Mouse (Mus musculus) CH12.LX (cell line): Measurements from ENCODE around the gene Efna1. TPM values are rescaled to one million over a fixed set of nuclear protein-coding genes. Genes with fewer than 3 reads are reported as not detected.

Experiments
- DNase-seq: peaks from one replicate; pipeline ENCODE4 v3.0.0-alpha.2; 2013; ENCODE audit errors: extremely low read depth
- H3K27ac ChIP-seq: 2 replicates; pipeline ENCODE4 v1.5.1; 2012; ENCODE audit warnings: low read depth, mild to moderate bottlenecking, control low read depth, moderate library complexity; ENCODE audit not compliant: insufficient read depth
- H3K27me3 ChIP-seq: replicated peaks from 2 replicates; pipeline ENCODE3; 2012; ENCODE audit warnings: inconsistent platforms
- H3K36me3 ChIP-seq, 2 experiments: replicated peaks in 1 of 2; 2 replicates each; pipeline versions ENCODE3 to v1.6.1; 2012; ENCODE audit warnings: inconsistent platforms in 1 of 2, low read length in 1 of 2, mild to moderate bottlenecking in 1 of 2, mixed read lengths in 1 of 2, moderate library complexity in 1 of 2; ENCODE audit not compliant: control insufficient read depth in 1 of 2, insufficient read depth in 1 of 2
- H3K4me1 ChIP-seq, 2 experiments: 2 replicates each; pipeline ENCODE4 v1.6.1; 2012; ENCODE audit warnings: inconsistent platforms in 1 of 2, moderate library complexity in 1 of 2; ENCODE audit not compliant: insufficient read depth in 2 of 2, control insufficient read depth in 1 of 2
- H3K4me2 ChIP-seq: 2 replicates; pipeline ENCODE4 v1.6.1; 2012; ENCODE audit warnings: low read depth, mild to moderate bottlenecking, control low read depth; ENCODE audit not compliant: poor library complexity, insufficient read depth, severe bottlenecking
- H3K4me3 ChIP-seq, 3 experiments: fragments of 150-350 bp in 1 of 3; sonication (generic) in 1 of 3; replicated peaks in 1 of 3; 2 replicates each; pipeline versions ENCODE3 to v1.5.1; 2011 to 2012; ENCODE audit warnings: low read depth in 2 of 3, low read length in 2 of 3, mild to moderate bottlenecking in 2 of 3, moderate library complexity in 2 of 3, control low read depth in 1 of 3, improper control_type of control experiment in 1 of 3, inconsistent platforms in 1 of 3, mixed read lengths in 1 of 3; ENCODE audit not compliant: poor library complexity in 1 of 3
- H3K79me2 ChIP-seq: replicated peaks from 2 replicates; pipeline ENCODE4 v1.6.1; 2012; ENCODE audit warnings: mild to moderate bottlenecking, moderate library complexity; ENCODE audit not compliant: control insufficient read depth, poor library complexity, insufficient read depth, severe bottlenecking; ENCODE audit errors: extremely low read depth
- H3K9ac ChIP-seq: 2 replicates; pipeline ENCODE4 v1.6.1; 2012; ENCODE audit warnings: low read depth, mild to moderate bottlenecking, control low read depth, moderate library complexity; ENCODE audit not compliant: insufficient read depth
- H3K9me3 ChIP-seq: replicated peaks from 2 replicates; pipeline ENCODE3; 2012; ENCODE audit warnings: low read length, inconsistent platforms, mixed read lengths
- BHLHE40 ChIP-seq: IDR thresholded peaks from 2 replicates; pipeline ENCODE4 v1.6.1; 2011; ENCODE audit warnings: mild to moderate bottlenecking, low read depth, low read length, improper control_type of control experiment
- CHD1 ChIP-seq: IDR thresholded peaks from 2 replicates; pipeline ENCODE4 v1.6.1; 2012; ENCODE audit warnings: low read depth, low read length, improper control_type of control experiment, inconsistent platforms
- CHD2 ChIP-seq: IDR thresholded peaks from 2 replicates; pipeline ENCODE4 v1.6.1; 2011; ENCODE audit warnings: low read length, improper control_type of control experiment
- CTCF ChIP-seq, 2 experiments: IDR thresholded peaks in 1 of 2; conservative IDR thresholded peaks in 1 of 2; 2 replicates each; pipeline ENCODE4 v1.5.1; 2011 to 2012; ENCODE audit warnings: low read depth in 2 of 2, low read length in 2 of 2, improper control_type of control experiment in 1 of 2, inconsistent platforms in 1 of 2, mild to moderate bottlenecking in 1 of 2, moderate library complexity in 1 of 2
- E2F4 ChIP-seq: IDR thresholded peaks from 2 replicates; pipeline ENCODE4 v1.6.1; 2011; ENCODE audit warnings: low read depth, low read length, improper control_type of control experiment; ENCODE audit not compliant: insufficient replicate concordance
- ELF1 ChIP-seq: IDR thresholded peaks from 2 replicates; pipeline ENCODE4 v1.6.1; 2014; ENCODE audit warnings: low read depth, mild to moderate bottlenecking, inconsistent platforms, low read length, improper control_type of control experiment
- EP300 ChIP-seq: IDR thresholded peaks from 2 replicates; pipeline ENCODE4 v1.6.1; 2011; ENCODE audit warnings: low read length, improper control_type of control experiment
- ETS1 ChIP-seq: conservative IDR thresholded peaks from 2 replicates; pipeline ENCODE4 v1.6.1; 2012; ENCODE audit warnings: low read depth, mild to moderate bottlenecking, inconsistent platforms, low read length, improper control_type of control experiment, moderate library complexity
- GABPA ChIP-seq: IDR thresholded peaks from 2 replicates; pipeline ENCODE4 v1.6.1; 2012; ENCODE audit warnings: low read depth, low read length, improper control_type of control experiment, inconsistent platforms; ENCODE audit not compliant: insufficient replicate concordance
- HCFC1 ChIP-seq: IDR thresholded peaks from 2 replicates; pipeline ENCODE4 v1.6.1; 2012; ENCODE audit warnings: low read depth, mild to moderate bottlenecking, inconsistent platforms, low read length, improper control_type of control experiment
- IRF4 ChIP-seq: IDR thresholded peaks from 2 replicates; pipeline ENCODE4 v1.6.1; 2014; ENCODE audit warnings: low read depth, mild to moderate bottlenecking, inconsistent platforms, low read length, improper control_type of control experiment
- JUN ChIP-seq: IDR thresholded peaks from 2 replicates; pipeline ENCODE4 v1.6.1; 2011; ENCODE audit warnings: low read depth, mild to moderate bottlenecking, low read length, improper control_type of control experiment, moderate library complexity; ENCODE audit not compliant: insufficient read depth
- JUND ChIP-seq: conservative IDR thresholded peaks from 2 replicates; pipeline ENCODE4 v1.6.1; 2011; ENCODE audit warnings: low read depth, low read length, improper control_type of control experiment
- KAT2A ChIP-seq: IDR thresholded peaks from 2 replicates; pipeline ENCODE4 v1.6.1; 2012; ENCODE audit warnings: low read length, improper control_type of control experiment, inconsistent platforms; ENCODE audit not compliant: insufficient replicate concordance
- MAFK ChIP-seq: IDR thresholded peaks from 2 replicates; pipeline ENCODE4 v1.6.1; 2011; ENCODE audit warnings: low read length, improper control_type of control experiment; ENCODE audit not compliant: insufficient replicate concordance
- MAX ChIP-seq: IDR thresholded peaks from 2 replicates; pipeline ENCODE4 v1.6.1; 2011; ENCODE audit warnings: low read length, improper control_type of control experiment
- MAZ ChIP-seq: IDR thresholded peaks from 2 replicates; pipeline ENCODE4 v1.6.1; 2012; ENCODE audit warnings: low read depth, mild to moderate bottlenecking, inconsistent platforms, low read length, improper control_type of control experiment, moderate library complexity
- MEF2A ChIP-seq: IDR thresholded peaks from 2 replicates; pipeline ENCODE4 v1.6.1; 2014; ENCODE audit warnings: low read depth, mild to moderate bottlenecking, inconsistent platforms, low read length, improper control_type of control experiment, borderline replicate concordance
- MXI1 ChIP-seq: IDR thresholded peaks from 2 replicates; pipeline ENCODE4 v1.6.1; 2011; ENCODE audit warnings: mild to moderate bottlenecking, low read depth, low read length, improper control_type of control experiment
- MYC ChIP-seq: IDR thresholded peaks from 2 replicates; pipeline ENCODE4 v1.6.1; 2011; ENCODE audit warnings: low read depth, mild to moderate bottlenecking, improper control_type of control experiment, low read length
- NELFE ChIP-seq: IDR thresholded peaks from 2 replicates; pipeline ENCODE4 v1.6.1; 2011; ENCODE audit warnings: low read depth, low read length, improper control_type of control experiment
- NRF1 ChIP-seq: IDR thresholded peaks from 2 replicates; pipeline ENCODE4 v1.6.1; 2014; ENCODE audit warnings: low read depth, mild to moderate bottlenecking, inconsistent platforms, low read length, improper control_type of control experiment, moderate library complexity
- PAX5 ChIP-seq: IDR thresholded peaks from 2 replicates; pipeline ENCODE4 v1.6.1; 2012; ENCODE audit warnings: low read length, inconsistent platforms, mixed read lengths
- POLR2A ChIP-seq: IDR thresholded peaks from 2 replicates; pipeline ENCODE4 v1.6.1; 2011; ENCODE audit warnings: low read depth, mild to moderate bottlenecking, improper control_type of control experiment, low read length
- POLR2AphosphoS2 ChIP-seq: IDR thresholded peaks from 2 replicates; pipeline ENCODE4 v1.6.1; 2011; ENCODE audit warnings: low read depth, low read length, improper control_type of control experiment
- RAD21 ChIP-seq: IDR thresholded peaks from 2 replicates; pipeline ENCODE4 v1.6.1; 2011; ENCODE audit warnings: low read depth, mild to moderate bottlenecking, low read length, improper control_type of control experiment, moderate library complexity
- RCOR1 ChIP-seq: conservative IDR thresholded peaks from 2 replicates; pipeline ENCODE4 v1.6.1; 2012; ENCODE audit warnings: low read depth, mild to moderate bottlenecking, inconsistent platforms, low read length, improper control_type of control experiment
- SIN3A ChIP-seq: IDR thresholded peaks from 2 replicates; pipeline ENCODE4 v1.6.1; 2012; ENCODE audit warnings: low read length, improper control_type of control experiment, inconsistent platforms
- SMC3 ChIP-seq: IDR thresholded peaks from 2 replicates; pipeline ENCODE4 v1.6.1; 2011; ENCODE audit warnings: low read depth, low read length, improper control_type of control experiment
- TBP ChIP-seq: conservative IDR thresholded peaks from 2 replicates; pipeline ENCODE4 v1.6.1; 2011; ENCODE audit warnings: low read depth, low read length, improper control_type of control experiment
- TCF12 ChIP-seq: IDR thresholded peaks from 2 replicates; pipeline ENCODE4 v1.6.1; 2014; ENCODE audit warnings: low read depth, mild to moderate bottlenecking, inconsistent platforms, low read length, improper control_type of control experiment
- UBTF ChIP-seq: IDR thresholded peaks from 2 replicates; pipeline ENCODE4 v1.6.1; 2012; ENCODE audit warnings: low read depth, mild to moderate bottlenecking, inconsistent platforms, low read length, improper control_type of control experiment, moderate library complexity
- USF1 ChIP-seq: IDR thresholded peaks from 2 replicates; pipeline ENCODE4 v1.6.1; 2014; ENCODE audit warnings: low read depth, mild to moderate bottlenecking, inconsistent platforms, low read length, improper control_type of control experiment
- USF2 ChIP-seq: conservative IDR thresholded peaks from 2 replicates; pipeline ENCODE4 v1.6.1; 2011; ENCODE audit warnings: low read depth, low read length, improper control_type of control experiment
- ZC3H11A ChIP-seq: IDR thresholded peaks from 2 replicates; pipeline ENCODE4 v1.6.1; 2012; ENCODE audit warnings: low read depth, mild to moderate bottlenecking, inconsistent platforms, low read length, improper control_type of control experiment
- ZKSCAN1 ChIP-seq: IDR thresholded peaks from 2 replicates; pipeline ENCODE4 v1.6.1; 2012; ENCODE audit warnings: low read depth, inconsistent platforms, low read length, improper control_type of control experiment, borderline replicate concordance
- ZMIZ1 ChIP-seq: IDR thresholded peaks from 2 replicates; pipeline ENCODE4 v1.6.1; 2012; ENCODE audit warnings: low read depth, mild to moderate bottlenecking, inconsistent platforms, low read length, improper control_type of control experiment
- ZNF384 ChIP-seq: IDR thresholded peaks from 2 replicates; pipeline ENCODE4 v1.6.1; 2012; ENCODE audit warnings: low read depth, low read length, improper control_type of control experiment, inconsistent platforms
- dilution Hi-C: fragments of 300-500 bp; cut with MboI; formaldehyde crosslinking; loops from 2 replicates; pipeline ENCODE4 v1.14.3; 2020; ENCODE audit warnings: low sequenced_read_pairs; ENCODE audit not compliant: extremely low pct_unique_long_range_greater_than_20kb, extremely low pct_ligation_motif_present
- in situ Hi-C: fragments of 300-500 bp; cut with MboI; formaldehyde crosslinking; loops from 3 replicates; pipeline ENCODE4 v1.14.3; 2019; ENCODE audit warnings: low sequenced_read_pairs, low pct_ligation_motif_present, low pct_unique_long_range_greater_than_20kb, mixed read lengths
- polyA plus RNA-seq: library from polyadenylated mRNA; unstranded; fragments of >175 nt; gene quantifications from 2 replicates; pipeline ENCODE4 v1.2.1, GENCODE M21; 2012; ENCODE audit warnings: low read depth; ENCODE audit not compliant: insufficient read length
- total RNA-seq, 2 experiments: library from RNA; depleted of rRNA; stranded (reverse); fragments of 300-350 nt in 1 of 2; fragments of >200 nt in 1 of 2; gene quantifications; 2 replicates each; pipeline ENCODE4 v1.2.3; 2012 to 2014

The Efna1 gene
- total and polyA plus RNA-seq, 3 experiments: 0.70 to 0.93 (median 0.71) TPM

DNA sequence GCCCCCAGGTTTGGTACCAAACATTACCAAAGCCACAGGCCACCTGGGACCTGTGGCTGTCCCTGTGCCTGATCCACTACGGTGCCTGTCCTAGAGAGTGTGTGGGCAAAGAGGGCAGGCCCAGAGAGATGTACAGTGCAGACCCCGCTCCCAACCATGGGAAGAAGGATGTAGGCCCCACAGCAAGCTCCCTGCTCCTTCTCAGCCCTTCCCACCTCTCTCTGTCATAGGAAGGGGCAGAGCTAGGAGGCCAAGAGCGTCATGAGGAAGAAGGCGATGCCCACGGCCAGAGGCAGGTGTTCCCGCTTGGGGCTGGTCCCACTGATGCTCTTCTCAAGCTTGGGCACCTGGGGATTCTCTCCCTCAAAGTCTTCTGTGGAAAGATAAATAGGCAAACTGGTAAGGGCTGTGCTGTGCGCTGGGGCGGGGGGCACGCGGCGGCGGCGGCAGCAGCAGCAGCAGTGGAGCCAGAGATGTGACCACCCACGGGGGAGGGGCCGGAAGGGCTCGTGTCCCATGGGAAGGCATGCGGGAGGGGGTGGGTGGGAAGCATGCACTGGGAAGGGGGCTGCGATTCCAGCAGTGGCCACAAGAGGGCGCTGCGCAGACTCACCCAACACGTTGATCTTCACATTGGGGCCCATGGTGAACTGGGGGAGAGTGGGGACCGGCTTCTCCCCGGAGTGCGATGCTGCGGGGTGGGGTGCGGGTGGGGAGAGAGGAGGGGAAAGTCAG lies 34.4 kb upstream of the Efna1 start:
- in situ Hi-C loops: no loop called here
- no peaks in the 10 kb centered on the region for H3K79me2 ChIP-seq
- no peaks in the 10 kb centered on the region for H3K36me3 ChIP-seq
- TF ChIP-seq NRF1 (no peak), RAD21 (no peak; the same call in none of the 2 replicates), MAZ (peak; percentile 50; the same call in 1 of the 2 replicates), TBP (no peak), USF1 (no peak), NELFE (no peak), ZMIZ1 (no peak), USF2 (no peak), MAFK (no peak), ELF1 (peak; percentile 17; the same call in 1 of the 2 replicates), POLR2A (peak; percentile 36; the same call in 1 of the 2 replicates), EP300 (no peak), PAX5 (no peak), E2F4 (no peak), HCFC1 (no peak), POLR2AphosphoS2 (no peak), RCOR1 (no peak), ZNF384 (no peak), ZKSCAN1 (no peak), IRF4 (no peak), SIN3A (no peak), GABPA (no peak), UBTF (no peak), ETS1 (no peak), MYC (no peak), MXI1 (peak; percentile 43; the same call in 1 of the 2 replicates), ZC3H11A (no peak), KAT2A (no peak), JUN (no peak), CHD1 (no peak), MAX (no peak), MEF2A (no peak), CTCF (conservative IDR thresholded peaks at IDR 0.05 in 1 of 2, IDR thresholded peaks at IDR 0.05 in 1 of 2; ENCODE audit: low read depth in 2 of 2, low read length in 2 of 2) (peak; percentile 60 to 72), SMC3 (peak; percentile 42), BHLHE40 (peak; percentile 17; the same call in 1 of the 2 replicates), CHD2 (no peak; the same call in 1 of the 2 replicates), JUND (no peak), TCF12 (0 out of 2 replicates have a peak, but pooled peaks have one; percentile 36)
- peak overlapping the region; percentile 30 to 50 (median 45) for H3K4me3 ChIP-seq
- dilution Hi-C loops: no loop called here
- H3K27me3 ChIP-seq: peaks cover 34% of the 10 kb centered on the region
- H3K4me1 ChIP-seq: peaks cover 25 to 56% of the 10 kb centered on the region in 2 experiments
- peak overlapping the region; percentile 58 for H3K4me2 ChIP-seq
- H3K9ac ChIP-seq: peak overlapping the region; percentile 15; the same call in 1 of the 2 replicates
- peaks cover 5% of the 10 kb centered on the region for H3K9me3 ChIP-seq
- no peak overlapping the region for H3K27ac ChIP-seq
- peak; percentile 68 for DNase-seq
